Mouse (Mus musculus) left cerebral cortex, adult 2 months (tissue): ENCODE results near the gene Papss2. TPM values are rescaled to one million over a fixed set of nuclear protein-coding genes. Genes with fewer than 3 reads are reported as not detected.
A peak's percentile ranks its signal among the peaks of the same experiment; 100 is the strongest.

Source experiments
- DNase-seq, 2 experiments: peaks; one replicate each; pipeline ENCODE4 v3.0.0; 2021 to 2022; ENCODE audit warnings: low spot score in 2 of 2, mixed read lengths in 1 of 2; ENCODE audit errors: extremely low spot score in 1 of 2
- H3K27ac ChIP-seq: fragments of 200-600 bp; 2 replicates; pipeline ENCODE4 v1.8.1; 2022
- H3K4me3 ChIP-seq: fragments of 200-600 bp; 2 replicates; pipeline ENCODE4 v1.8.1; 2022
- CTCF ChIP-seq: fragments of 200-600 bp; IDR thresholded peaks from 2 replicates; pipeline ENCODE4 v1.8.1; 2022; ENCODE audit warnings: antibody characterized with exemption, mild to moderate bottlenecking, moderate library complexity
- intact Hi-C: fragments of 180-260 bp; cut with DNase I; formaldehyde crosslinking; loops from one replicate; pipeline ENCODE4 v1.15.1; 2025
- total RNA-seq, 2 experiments: library from RNA; stranded (reverse); gene quantifications; 2 replicates each; pipeline ENCODE4 v1.2.3; 2021

The Papss2 gene
- total RNA-seq, 2 experiments from 2014 or later, result 8.1 to 9.8 TPM

DNA sequence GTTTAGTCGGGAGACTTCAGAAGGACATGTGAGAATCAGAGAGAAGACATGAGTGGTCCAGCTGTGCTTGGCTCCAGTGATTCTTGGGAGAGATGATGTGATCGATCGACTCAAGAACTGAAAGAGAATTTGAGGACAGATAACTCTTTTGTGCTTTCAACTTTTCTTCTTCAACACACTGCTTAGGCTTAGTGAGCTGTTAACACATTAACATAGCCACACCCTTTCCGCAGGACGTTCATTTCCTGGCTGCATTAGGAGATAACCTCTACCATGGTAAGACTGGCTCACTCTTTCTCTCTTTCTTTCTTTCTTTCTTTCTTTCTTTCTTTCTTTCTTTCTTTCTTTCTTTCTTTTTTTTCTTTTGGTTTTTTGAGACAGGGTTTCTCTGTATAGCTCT, 25.9 kb upstream of the Papss2 start:
- intact Hi-C loops, result no loop called here

DNA sequence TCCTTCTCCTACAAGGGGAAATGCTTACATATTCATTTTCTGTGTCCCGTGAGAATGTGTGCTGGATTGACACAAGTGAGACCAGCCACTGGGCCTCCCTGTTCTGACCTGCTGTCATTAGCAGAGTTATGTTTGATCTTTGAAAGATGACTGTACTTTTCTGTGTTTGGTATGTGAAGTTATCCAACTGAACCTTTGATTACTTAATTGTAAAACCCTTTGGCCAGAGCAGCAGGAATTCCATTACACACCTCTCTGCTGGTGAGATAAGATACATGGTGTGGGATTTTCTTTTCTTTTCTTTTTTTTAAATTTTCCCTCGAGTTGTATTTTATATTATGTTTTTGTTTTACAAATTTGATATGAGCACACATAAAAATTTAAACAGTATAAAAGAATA, 23.4 kb upstream of the Papss2 start:
- DNase-seq, result no peak
- no peak for TF ChIP-seq CTCF
- H3K4me3 ChIP-seq, result no peak overlapping the region
- intact Hi-C loops, result no loop called here
- H3K27ac ChIP-seq, result no peak overlapping the region

More for the DNA sequence above, 25.9 kb upstream of the Papss2 start:
- Histone ChIP-seq H3K27ac (no peak overlapping the region), H3K4me3 (no peak overlapping the region)
- TF ChIP-seq CTCF, result no peak
- DNase-seq, result no peak

DNA sequence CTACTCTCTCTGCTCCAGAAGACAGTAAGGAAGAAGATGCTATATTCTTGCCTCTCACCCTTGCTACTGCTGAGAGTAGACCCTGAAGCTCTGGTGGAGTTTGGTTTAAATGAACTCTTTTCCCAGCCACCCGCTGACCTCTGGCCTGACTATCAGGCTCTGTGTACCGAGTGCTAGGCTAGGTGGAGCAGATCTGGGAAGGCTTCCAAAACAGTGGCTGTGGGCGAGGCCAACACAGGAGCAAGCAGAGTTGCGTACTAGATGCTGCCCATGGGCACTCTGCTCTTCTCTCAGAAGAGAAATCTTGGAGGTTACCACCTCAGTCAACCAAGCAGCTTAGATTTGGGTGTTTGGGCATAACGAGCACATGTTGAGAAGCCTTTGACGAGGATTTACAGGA, 22.3 kb upstream of the Papss2 start:
- Histone ChIP-seq H3K27ac (no peak overlapping the region), H3K4me3 (no peak overlapping the region)
- no peak for DNase-seq
- intact Hi-C loops, result no loop called here
- no peak for TF ChIP-seq CTCF

DNA sequence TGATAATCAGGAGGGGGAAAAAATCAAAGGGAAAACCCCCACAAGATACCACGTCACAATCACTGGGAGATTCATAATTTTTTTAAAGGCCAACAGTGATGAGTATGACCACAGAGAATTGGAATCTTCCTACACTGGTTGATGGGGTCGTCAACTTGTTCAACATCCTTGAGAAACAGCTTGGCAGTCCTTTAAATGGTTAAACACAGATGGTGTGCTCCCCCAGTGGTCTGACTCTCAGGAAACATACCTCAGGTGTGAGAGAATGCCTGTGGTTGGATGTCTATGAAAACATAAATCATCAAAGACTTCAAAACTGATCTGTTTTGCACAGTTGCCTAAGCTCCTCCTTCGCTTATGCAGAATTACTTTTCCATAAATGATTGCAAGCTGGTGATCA, 20.7 kb upstream of the Papss2 start:
- TF ChIP-seq CTCF, result no peak
- intact Hi-C loops, result no loop called here
- H3K4me3 ChIP-seq, result no peak overlapping the region
- no peak overlapping the region for H3K27ac ChIP-seq
- DNase-seq, result no peak

DNA sequence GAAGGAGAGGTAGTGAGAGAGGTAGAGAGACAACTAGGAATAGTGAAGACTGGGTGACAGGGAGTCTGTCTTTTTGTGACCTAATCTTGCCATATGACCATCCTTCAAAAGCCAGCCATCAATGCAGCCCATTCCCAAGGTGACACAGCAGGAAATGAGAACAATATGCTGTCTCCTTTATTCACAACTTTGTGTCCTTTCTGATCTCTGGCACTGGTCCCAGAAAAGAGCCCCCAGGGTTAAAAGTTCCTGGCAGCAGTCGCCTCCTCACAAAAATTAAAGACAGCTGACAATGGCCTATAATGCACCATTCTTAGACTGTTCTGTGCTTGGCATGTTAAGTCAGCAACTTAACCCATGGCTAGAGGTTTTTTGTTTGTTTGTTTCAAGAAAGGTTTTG, 17.8 kb upstream of the Papss2 start:
- intact Hi-C loops, result no loop called here

DNA sequence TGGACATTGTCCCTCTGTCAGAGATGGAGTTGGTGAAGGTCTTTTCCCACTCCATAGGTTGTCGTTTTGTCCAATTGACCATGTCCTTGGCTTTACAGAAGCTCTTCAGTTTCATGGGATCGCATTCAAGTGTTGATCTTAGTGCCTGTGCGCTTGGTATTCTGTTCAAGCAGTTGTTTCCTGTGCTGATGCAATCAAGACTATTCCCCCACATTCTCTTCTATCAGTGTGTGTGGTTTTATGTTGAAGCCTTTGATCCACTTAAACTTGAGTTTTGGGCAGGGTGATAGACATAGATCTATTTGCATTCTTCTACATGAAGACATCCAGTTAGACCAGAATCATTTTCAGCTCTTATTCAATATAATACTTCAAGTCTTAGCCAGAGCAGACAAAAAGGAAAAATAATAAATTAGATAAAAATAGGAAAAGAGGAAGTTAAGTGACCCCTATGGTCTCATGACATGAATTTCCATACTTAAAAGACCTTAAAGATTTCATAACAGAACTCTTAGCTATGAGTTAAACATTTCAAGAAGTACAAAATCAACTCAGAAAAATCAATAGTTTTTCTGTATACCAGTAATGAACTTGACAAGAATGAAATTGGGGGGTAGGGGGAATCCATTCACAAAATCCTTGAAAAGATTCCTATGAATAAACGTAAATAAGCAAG, 12.4 kb upstream of the Papss2 start:
- Histone ChIP-seq H3K4me3 (no peak overlapping the region), H3K27ac (no peak overlapping the region)
- no peak for TF ChIP-seq CTCF
- intact Hi-C loops, result no loop called here
- DNase-seq, result no peak

More for the DNA sequence above, 17.8 kb upstream of the Papss2 start:
- Histone ChIP-seq H3K4me3 (no peak overlapping the region), H3K27ac (no peak overlapping the region)
- TF ChIP-seq CTCF, result no peak
- no peak for DNase-seq

DNA sequence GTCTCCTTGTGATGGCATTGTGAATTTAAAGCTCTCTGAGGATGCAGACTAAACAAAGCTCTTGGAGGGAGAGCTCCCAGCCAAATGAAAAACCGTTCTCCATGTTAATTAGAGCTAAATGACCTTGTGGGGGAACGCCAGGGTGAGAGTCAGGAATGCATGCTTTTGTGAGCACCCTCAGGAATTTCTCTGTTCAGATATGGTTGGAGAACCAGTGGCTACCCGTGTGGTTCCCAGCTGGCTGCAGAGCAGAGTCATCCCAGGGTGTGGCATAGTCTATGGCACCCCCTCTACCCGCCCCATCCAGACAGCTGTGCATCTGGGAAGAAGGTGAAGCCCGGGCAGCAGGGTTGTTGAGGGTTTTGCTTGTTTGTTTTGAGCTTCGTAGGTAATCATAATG, 7.9 kb upstream of the Papss2 start:
- Histone ChIP-seq H3K27ac (no peak overlapping the region), H3K4me3 (no peak overlapping the region)
- TF ChIP-seq CTCF, result no peak
- no peak for DNase-seq
- intact Hi-C loops, result no loop called here

DNA sequence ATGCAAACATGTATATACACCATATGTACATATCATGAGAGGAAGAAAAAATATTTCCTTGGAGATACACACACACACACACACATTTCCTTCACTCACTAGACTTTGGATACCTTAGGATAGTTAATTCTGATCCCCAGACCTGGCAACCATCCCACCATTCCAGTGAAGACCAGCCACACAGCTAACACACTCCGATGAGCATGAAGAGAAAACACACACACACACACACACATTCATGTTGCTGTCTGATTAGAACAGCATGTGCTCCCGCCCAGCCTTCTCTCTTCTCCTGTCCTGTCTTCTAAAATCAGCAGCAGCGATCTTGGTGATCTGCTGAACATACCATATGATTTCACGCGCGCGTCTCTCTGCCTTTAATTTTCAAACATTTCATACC, 2.8 kb upstream of the Papss2 start:
- Histone ChIP-seq H3K27ac (no peak overlapping the region), H3K4me3 (no peak overlapping the region)
- intact Hi-C loops, result no loop called here
- no peak for DNase-seq
- TF ChIP-seq CTCF, result no peak

DNA sequence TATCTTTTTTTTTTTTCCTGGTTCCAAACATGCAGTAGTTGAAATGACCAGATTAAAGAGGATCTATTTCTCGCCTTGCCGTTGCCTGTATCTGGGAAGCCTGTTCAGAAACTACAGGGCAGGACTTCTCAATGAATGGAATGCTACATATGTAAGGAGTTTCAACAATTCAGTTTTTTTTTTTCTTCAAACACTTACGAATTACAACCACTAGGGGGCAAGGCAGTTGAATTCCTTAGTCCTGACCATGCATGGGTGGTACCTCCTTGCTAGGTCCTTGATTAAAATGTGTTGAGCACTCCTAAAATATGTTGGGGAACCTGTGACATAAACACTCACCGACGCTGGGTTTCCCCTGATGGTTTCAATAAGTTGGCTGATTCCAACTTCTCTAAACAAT, 1.7 kb upstream of the Papss2 start:
- intact Hi-C loops, result no loop called here
- Histone ChIP-seq H3K4me3 (no peak overlapping the region), H3K27ac (no peak overlapping the region)
- no peak for DNase-seq
- TF ChIP-seq CTCF, result peak; percentile 53

DNA sequence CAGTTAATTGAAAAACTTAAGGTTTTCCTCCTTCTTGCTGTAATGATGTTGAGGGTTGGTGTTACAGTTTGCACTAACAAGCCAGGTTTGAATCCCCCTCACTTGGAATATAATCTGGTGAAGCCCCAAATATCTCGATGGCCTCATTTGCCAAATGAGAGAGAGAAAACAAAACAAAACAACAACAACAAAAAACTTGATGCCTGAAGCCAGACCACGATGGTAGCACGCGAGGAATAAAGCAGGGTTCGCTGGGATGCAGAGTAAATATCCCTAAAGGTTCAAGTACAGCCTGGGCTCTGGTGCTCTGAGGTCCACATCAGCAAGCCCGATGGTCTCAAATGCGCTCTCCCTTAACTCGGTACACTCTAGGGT, 472 bp upstream of the Papss2 start:
- DNase-seq, result no peak
- intact Hi-C loops, result no loop called here
- Histone ChIP-seq H3K27ac (no peak overlapping the region), H3K4me3 (peak overlapping the region; percentile 48)
- no peak for TF ChIP-seq CTCF

DNA sequence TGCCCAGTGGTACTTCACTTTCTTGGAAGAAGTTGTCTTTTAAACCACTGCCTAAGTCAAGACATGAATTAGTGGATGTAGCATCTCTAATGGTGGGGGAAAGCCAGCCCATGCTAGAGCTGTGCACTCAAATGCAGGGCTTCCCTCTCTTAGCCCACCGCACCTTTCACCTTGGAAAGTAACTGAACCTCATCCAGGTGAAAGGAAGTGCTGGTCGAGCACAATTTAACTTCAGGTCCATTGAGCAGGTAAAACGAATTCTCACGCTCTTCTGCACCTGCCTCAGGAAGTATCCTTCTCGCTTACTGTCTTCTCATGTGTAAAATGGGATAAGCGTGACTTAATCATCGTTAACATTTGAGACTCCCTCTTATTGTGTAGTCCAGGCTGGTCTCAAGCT, 3.4 kb downstream of the Papss2 start:
- intact Hi-C loops, result no loop called here
- DNase-seq, result no peak
- TF ChIP-seq CTCF, result no peak
- H3K4me3 ChIP-seq, result no peak overlapping the region
- H3K27ac ChIP-seq, result no peak overlapping the region

DNA sequence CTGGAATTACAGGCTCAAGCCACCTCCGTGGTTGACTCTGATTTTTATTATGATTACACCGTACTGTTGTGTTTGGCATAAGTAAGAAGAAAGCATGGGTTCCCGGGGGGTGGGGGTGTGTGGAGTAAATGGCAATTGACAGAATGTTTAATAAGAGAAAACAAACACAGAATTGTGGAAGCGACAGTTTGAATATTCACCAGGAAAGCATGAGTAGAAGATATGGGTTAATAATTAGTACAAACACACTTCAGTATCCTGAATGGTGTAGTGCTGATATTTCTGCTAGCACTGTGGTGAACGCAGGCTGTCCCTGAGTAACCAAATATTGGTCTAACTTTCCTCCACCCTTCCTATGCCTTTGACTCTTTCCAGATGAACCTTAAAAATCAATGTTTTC, 3.8 kb downstream of the Papss2 start:
- H3K27ac ChIP-seq, result no peak overlapping the region
- no peak for TF ChIP-seq CTCF
- intact Hi-C loops, result no loop called here

DNA sequence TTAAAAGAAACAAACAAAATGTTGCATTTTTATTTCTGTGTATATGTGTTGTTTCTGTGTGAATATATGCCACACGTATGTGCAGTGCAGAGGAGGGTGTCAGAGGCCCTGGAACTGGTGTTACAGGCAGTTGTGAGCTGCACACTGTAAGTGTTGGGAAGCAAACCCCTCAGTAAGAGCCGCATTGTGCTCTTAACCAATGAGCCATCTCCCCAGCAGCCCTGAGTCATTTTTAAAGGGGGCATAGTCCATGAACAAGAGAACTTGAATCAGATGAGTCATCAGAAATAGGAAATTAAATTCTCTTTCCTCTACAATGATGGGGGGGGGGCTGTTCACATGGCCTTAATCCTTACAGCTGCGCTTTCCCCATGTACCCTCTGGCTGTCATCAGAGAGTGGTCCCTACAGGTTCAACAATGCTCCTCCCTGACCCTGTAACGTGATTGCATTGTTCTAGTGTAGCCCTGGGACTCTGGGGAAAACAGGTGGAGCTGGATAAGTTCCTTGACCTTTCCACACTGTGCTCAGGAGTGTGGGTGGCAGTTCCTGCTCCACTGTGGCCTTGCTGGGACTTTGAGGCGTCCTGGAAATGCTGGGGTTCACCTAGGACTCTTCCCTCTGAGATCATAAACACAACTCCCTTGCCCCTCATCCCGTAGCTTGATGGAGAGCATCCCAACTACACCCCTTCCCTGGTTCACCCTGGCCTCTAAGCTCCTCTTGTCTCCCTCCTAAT, 5.6 kb downstream of the Papss2 start:
- intact Hi-C loops, result no loop called here
- no peak overlapping the region for H3K4me3 ChIP-seq
- no peak overlapping the region for H3K27ac ChIP-seq
- no peak for DNase-seq
- no peak for TF ChIP-seq CTCF

More for the DNA sequence above, 3.8 kb downstream of the Papss2 start:
- DNase-seq, result no peak
- no peak overlapping the region for H3K4me3 ChIP-seq
